Mouse (Mus musculus): ENCODE data around the gene S1pr4.

The S1pr4 gene

DNA sequence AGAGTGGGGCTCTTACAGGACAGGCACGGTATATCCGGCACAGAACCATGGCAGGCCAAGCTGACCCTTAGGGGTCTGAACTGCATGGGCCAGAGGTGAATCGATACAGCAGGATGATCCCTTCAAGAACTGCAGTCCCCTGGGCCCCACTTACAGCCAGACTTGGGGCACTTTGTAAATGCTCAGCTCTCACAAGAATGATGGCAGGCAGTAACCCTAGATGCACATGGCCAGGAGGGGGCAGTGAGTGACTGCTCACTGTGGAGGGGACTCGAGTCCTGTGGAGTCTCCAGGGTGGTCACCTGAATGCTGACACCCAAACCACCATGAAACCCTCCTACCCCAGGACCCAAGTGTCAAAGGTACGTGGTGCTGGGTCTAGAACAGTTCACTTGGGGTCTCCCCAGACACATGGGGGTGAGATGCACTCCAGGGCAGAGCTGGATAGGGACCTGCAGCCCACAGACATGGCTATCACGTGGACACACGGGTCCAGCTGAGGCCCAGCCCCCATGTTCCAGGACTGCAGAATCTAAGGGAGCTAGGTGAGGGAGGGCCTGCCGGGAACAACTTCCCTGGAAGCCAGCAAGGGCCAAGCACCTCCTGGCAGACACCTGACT is 6.2 kb downstream of the S1pr4 start:
- in situ Hi-C loops (cut with MboI, MseI), result no loop called here

DNA sequence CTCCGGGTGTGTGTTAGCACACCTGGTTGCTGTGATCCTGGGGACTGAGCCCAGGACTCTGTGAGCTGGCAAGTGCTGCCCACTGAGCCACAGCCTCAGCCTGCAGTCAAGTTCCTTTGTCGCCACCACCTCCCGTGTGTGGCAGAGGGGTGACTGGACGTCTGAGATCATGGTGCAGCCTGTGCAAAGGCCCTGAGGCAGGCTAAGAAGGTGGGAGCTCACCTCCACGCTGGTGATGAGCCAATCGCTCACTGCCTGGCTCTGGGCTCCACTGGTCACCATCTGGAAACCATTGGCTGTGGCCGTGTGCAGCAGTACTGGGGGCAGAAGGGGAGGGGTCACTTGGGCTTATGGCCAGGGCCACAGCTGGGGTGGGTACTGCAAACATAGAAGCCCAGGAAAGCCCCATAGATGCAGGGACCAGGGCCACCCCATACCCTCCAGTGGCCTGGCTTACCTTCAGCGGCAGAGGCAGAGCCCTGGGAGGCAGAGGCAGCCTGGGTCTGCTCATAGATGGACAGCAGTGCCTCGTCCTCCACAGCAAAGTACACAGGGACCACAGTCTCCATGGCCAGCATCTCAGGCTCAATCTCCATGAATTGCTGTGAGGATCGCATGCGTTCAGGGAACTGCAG is 7.2 kb downstream of the S1pr4 start:
- in situ Hi-C loops (cut with MboI, MseI), result no loop called here

DNA sequence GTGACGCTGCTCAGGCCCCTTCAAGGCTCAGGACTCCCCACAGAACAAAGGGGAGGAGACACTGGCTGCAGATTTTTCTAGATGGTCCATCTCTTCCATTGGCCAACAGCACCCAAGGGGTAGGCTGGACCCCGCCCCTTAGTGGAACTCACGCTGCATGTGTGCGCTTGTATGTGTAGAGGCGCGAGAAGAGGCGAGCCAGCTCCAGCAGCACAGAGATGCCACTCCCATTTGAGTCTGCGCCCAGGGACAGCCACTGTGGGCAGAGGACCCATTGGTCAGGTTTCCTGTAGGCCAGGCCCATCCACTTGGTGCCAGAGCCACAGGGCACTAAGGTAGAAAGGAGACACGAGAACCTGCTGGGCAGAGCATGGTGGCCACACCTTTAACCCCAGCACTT is 8.9 kb downstream of the S1pr4 start:
- in situ Hi-C loops (cut with MboI, MseI), result no loop called here

DNA sequence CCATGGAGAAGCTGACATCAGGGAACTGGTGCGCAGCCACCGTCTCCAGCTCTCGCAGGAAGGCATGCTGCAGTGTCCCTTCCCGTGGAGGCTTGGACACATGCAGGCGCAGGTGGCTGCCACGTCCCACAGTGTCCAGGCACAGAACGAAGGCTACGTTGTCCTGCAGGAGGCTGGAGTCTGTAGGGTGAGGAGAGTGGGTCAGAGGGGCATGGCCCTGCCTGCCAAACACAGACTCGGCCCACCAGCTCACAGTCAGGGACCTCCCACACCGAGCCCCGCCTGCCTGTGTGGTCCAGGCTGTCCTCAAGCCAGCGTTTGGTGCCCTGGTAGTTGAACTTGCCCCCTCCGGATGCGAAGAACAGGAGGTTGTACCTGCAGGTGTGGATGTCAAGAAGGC is 10.0 kb downstream of the S1pr4 start:
- in situ Hi-C loops (cut with MboI, MseI), result no loop called here

DNA sequence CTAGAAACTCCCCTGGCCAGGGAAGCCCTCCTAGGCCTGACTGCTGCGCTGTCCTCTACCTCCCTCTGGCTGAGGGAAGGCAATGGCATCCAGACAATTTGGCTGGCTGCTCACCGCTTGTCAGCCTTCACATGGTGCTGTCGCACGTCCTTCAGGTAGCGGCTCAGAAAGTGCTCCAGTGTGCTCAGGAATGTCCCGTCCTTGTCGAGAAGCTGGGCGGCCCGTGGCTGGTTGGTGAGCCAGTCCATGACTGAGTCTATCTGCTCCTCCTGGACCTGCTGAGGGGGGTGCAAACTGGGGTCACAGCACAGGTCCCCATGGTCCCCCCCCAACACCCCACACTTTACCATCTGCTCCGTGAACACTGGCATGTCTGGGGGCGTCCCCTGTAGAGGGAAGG is 11.9 kb downstream of the S1pr4 start:
- in situ Hi-C loops (cut with MboI, MseI), result no loop called here

DNA sequence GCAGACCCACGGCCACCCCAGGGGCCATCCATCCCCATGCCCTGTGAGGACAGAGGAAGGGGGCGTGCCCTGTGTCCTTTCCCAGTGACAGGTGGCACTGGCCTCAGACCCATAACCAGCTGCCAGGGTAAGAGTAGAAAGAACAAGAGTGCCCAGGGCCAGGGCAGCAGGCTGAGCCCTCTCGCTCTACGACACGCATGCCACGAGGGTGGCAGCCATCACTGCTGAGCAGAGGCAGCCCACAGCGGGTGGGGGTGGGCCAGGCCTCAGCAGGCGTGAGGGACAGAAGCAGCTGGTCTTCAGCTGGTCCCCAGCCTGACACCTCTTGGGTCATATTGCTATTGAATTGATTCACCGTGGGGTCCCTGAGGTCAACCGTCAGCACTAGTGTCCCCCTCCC is 13.4 kb downstream of the S1pr4 start:
- in situ Hi-C loops (cut with MboI, MseI), result no loop called here

DNA sequence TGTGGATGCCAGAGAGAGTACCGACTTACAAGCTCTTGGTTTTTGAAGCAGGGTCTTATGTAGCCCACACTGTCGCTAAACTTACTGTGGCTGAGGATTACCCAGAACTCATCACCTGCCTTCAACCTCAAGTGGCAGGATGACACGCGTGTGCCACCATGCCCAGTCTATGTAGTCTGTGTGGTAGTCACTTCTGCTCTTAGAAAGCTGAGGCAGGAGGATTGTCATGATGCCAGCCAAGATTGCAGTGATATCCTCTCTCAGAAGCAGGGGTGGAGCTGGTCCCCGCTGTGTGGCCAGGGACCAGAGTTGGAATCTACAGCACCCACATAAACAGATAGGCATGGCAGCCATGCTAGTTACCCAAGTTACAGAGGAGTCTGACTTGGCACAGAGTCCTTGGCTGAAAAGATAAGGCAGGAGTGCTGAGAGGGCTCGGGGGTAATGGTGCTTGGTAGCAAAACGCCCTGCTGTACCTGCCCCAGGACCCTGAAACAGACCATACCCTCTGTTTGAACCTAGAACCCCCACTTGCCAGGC is 14.4 kb downstream of the S1pr4 start:
- in situ Hi-C loops (cut with MboI, MseI), result no loop called here

DNA sequence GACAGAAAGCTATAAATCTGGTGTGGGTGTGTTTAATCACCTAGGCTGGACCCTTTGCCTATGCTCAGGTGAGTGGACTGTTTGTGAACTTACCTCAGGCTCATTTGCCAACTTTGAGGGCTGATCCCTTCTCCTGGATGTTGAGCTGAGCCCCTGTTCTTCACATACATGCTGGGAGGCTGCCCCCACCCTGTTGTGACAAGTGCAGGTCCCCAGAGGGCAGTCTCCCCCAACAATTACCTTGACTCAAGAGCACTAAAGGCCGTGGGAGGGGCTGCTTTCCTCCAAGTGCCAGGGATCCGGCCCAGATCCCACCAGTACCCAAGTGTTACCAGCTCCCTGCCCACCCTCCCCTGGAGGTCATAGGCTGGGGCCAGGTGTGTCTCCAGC is 14.9 kb downstream of the S1pr4 start:
- in situ Hi-C loops (cut with MboI, MseI), result no loop called here

DNA sequence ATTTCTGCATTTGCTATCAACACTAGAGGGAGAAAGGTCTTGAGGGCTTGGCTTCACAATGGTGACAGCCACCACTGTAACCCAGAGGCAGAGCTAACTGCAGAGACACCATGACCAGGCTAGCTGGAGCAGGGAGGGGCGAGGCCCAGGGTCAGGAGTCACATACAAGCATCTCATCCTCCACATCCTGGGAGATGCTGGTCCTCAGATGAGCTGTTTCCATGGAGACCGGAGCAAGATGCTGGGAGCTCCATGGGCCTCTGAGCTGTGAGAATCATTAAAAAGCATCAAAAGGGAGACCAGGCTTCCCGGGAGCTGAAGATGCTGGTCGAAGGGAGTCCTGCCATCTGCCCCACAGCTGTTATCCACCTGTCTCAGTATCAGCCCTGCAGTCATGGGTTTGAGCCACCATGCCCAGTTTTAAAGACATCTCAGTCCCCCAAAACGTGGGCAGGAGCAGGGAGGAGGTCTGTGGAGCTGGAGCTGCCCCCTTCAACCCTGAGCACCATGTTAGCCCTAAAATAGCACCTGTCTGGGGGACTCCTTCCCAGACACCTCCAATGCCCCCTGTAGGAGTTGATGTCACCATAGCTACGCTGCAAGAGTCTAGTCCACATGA is 15.4 kb downstream of the S1pr4 start:
- in situ Hi-C loops (cut with MboI, MseI), result no loop called here

DNA sequence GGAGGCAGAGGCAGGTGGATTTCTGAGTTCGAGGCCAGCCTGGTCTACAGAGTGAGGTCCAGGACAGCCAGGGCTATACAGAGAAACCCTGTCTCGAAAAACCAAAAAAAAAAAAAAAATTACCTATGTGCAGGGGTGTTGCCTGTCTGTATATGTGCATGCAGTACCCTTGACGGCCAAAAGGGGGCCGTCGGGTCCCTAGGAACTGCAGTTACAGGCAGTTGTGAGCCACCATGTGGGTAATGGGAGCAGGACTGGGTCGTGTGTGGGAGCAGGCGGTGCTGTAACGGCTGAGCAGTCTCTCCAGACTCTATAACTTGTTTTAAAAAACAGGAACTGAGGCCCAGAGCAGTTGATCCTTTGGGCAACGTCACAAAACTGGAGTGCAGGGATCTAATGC is 15.9 kb downstream of the S1pr4 start:
- in situ Hi-C loops (cut with MboI, MseI), result no loop called here

DNA sequence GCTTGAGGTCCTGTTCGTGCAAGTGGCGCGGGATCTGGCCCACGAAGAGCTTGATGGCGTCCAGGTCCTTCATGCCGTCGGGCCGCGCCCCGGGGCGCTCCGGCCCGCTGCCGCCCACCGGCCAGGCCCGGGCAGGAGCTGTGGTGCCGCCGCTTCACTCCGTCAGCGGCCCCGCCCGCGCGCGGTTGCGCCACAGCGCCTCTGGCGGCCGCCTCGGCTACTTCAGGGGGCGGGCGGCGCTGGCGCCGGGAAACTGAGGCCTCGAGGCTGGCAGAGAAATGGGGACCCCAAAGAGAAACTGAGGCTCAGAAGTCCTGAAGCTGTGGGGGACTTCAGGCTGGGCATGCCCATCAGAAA is 17.4 kb downstream of the S1pr4 start, which contains the start of gene Celf5:
Gene Celf5 (minus strand): TSS at position 177 of the 357 bp plus-strand sequence.
- in situ Hi-C loops (cut with MboI, MseI), result no loop called here

DNA sequence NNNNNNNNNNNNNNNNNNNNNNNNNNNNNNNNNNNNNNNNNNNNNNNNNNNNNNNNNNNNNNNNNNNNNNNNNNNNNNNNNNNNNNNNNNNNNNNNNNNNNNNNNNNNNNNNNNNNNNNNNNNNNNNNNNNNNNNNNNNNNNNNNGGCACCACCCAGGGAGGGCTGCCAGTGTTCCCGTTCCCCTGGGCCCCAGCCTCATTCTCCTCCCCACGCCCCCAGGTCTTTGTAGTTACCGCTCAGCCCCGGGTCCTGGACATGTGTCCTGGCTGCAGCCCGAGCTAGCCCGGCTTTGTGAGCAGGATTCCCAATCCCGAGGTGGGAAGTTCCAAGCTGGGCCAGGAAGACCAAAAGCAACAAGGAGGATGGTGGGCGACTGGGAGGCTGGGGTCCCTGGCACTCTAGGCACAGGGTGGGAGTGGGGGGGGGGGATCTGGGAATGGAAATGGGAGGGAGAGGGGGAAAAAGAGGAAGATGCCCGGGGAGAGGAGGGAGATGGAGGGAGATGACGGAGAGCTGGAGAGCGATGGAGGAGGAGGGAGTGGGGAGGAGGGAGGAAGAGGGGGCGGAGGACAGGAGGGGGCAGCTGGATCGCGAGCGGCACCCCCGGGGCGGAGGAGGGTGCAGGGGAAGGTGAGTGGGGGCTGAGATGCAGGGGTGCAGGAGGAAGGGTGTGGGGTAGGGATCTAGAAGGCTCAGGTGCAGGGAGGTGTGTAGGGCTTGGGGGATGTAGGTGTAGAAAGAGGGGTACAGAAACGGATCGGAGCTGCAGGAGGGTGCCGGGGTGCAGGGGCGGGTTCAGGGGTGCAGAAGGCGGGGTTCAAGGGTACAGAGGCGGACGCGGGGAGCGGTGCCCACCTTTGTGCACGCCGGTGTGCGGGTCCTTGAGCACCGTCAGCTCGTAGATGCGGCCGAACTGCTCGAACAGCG is 18.1 kb downstream of the S1pr4 start:
- in situ Hi-C loops (cut with MboI, MseI), result no loop called here

DNA sequence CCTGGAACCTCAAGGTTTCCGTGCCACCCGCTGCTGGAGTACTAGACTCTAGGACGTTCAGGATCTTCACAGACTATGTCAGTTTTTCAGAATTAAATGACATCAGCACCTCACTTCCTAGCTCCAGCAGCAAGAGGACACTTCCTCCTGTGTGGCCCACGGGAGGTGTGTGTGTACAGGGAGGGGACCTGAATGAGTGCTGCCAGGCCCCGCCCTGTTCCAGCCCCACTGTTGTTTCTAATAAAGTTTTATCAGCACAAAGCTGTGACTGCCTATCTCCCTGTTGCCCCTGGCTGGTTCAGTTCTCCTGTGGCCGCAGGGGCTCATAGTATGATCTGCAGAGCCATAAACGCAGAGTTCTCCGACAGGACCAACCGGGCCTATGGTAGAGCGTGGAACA is 25.5 kb downstream of the S1pr4 start:
- in situ Hi-C loops (cut with MboI, MseI), result no loop called here

DNA sequence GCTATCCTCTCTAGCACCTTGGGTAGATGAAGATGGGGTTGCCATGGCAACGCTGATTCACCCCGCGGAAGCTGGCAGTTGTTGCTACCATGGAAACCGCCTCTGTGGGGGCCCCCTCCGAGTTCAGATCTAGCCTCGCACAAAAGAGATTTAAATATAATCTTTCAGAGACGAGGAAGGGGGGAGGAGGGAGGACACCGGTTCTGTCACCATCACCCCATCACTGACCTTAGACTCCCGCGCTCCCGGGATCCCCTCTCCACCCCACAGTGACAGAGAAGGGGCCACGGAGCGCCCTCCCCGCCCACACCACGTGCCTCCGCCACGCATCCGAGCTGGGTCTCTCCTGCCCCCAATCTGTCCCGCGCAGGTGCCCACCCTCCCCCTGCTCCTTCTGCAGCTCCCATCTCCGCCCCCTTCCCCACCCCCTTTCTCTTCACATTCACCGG is 26.9 kb downstream of the S1pr4 start:
- in situ Hi-C loops (cut with MboI, MseI), result no loop called here

DNA sequence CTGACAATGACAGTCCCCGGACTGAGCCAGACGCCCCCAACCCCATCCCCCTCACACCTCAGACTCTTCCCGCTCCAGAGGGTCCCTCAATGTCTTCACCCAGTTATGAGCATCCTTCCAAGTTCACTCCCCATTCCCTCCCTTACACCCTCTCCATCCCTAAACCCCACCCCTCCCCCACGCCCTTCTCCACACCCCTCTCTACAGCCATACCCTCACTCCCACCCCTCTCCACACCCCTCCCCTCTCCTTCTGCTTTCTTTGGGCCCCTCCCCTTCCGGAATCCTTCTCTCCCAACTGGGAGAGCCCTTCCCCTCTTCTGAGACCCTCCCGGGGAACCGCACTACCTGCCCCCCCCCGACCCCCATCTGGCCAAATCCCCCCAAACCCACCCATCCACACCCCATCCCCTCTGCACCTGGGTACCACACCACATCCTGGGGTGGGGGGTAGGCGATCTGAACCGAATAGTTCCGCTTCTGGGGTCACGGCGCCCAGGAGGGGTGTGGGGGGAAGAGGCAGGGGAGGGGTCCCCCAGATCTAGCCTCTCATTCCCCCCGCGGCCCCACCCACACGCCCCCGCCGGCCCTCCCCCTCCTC is 27.4 kb downstream of the S1pr4 start:
- in situ Hi-C loops (cut with MboI, MseI), result no loop called here

DNA sequence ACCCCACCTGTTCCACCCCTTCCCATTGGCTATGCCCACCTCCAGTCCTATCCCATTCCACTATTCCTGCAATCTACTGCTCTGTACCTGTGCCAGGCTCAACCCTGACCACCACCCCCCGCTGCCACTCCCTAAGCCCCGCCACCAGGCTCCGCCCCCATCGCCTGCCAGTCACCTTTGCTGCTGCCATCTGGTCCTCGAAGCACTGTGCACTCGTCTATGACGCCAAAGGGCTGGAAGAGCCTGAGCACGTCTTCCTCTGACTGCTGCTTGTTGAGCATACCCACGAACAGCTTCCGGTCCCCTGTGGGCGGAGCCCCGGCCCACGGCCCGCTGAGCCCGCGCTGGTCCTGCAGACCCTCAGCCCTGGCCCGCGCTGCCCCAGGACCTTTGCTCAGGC is 29.5 kb downstream of the S1pr4 start:
- in situ Hi-C loops (cut with MboI, MseI), result no loop called here

DNA sequence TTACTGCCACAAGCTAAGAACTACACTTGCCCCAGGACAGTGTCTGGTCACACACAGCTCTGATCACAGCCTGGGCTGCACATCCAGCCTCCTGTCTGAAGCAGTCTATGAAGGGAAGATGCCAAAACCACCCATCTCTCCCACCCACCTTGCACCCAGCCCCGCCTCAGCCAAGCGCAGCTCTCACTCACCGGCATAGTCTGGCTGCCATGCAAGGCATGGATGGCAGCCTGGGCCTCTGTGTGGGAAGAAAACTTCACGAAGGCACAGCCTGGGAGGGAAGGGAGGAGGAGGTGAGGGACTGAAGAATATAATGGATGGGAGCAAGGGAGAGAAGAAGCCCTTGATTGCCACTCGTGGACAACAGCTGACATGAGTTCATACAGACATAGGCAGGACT is 30.7 kb downstream of the S1pr4 start:
- in situ Hi-C loops (cut with MboI, MseI), result no loop called here

DNA sequence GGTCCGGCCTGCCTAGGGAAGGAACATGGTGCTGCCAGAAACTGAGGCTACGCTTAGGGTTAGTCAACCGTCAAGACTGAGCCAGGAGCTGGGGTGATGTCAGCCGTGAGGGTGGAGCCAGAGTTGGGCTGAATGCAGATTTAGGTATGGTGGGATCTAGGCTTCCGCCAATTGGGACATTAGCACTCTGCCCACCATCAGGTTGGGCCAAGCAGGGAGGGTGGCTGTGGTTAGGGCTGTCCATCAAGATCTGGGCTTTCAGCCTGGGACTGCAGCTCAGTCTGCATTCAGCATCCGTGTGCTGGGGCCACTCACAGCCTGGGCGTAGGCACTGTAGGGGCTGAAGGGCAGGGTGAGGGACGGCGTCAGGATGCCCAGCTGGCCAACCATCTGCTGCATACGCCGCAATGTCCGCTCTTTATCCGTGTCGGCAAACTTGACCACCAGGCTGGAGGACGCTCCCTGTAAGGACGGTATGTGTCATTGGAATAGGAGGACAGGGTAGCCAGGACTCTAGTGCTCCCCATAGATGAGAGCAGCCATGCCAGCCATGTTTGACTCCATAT is 32.2 kb downstream of the S1pr4 start:
- in situ Hi-C loops (cut with MboI, MseI), result no loop called here

DNA sequence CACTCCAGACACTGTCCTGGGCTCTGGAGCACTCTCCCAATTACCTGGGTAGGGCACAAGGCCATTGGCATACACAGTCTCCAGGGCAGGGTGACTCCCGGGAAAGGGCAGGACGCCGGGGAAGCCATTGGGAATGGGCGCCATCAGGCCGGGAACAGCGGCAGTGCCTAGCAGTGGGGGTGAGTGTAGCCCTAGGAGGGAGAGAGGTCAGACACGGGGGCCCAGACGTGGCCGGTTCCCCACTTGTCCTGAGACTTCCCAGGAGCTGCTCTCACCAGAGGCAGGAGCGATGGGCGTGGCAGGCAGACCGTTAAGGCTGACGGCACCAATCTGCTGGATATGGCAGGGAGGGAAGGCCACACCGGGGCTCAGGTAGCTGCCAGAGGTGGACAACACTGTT is 33.1 kb downstream of the S1pr4 start:
- in situ Hi-C loops (cut with MboI, MseI), result no loop called here

DNA sequence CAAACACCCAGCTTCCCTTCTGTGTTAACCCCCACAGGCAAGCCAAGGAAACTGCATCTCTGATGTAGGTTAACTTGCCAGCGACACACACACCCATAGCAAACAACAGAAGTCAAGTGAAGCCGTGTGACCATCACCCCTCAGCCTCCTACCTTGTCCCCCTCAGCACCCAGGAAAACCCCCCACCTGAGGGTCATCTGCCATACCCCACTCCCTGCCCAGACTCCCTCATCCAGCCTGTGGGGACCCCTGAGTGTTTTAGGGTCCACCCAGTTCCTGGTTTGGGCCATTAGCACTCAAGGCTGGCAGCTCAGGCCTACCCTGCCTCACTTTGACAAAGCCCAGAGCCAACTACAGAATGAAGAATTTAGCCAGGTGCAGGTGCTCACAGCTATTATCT is 33.9 kb downstream of the S1pr4 start:
- in situ Hi-C loops (cut with MboI, MseI), result no loop called here

DNA sequence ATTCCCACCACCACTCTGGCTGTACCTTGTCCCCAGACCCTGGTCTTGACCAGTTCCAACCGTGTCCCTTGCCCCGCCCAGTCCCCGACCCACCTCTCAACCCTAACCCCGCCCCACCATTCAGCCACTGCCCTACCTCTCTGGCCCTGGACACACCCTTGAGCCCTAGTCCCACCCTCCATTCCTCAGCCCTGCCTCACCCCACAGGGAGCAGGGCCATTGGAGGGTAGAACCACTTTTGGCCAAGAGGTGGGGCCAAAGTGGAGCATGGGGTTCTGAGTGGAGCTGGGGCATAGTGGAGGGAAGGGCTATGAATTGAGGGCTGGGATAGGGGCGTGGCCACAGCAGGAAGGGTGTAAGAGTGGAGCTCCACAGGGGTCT is 34.7 kb downstream of the S1pr4 start:
- in situ Hi-C loops (cut with MboI, MseI), result no loop called here

All from T-helper 1 cell (primary cell).